Mouse (Mus musculus) liver, embryonic 11.5 days (tissue): ENCODE data around the gene Olfr480. TPM values are rescaled to one million over a fixed set of nuclear protein-coding genes. Genes with fewer than 3 reads are reported as not detected.

Experiments used
- ATAC-seq: fragments of 200-750 bp; cut with Nextera tagmentation; replicated peaks from 2 replicates; pipeline ENCODE4 v1.8.0; 2017; ENCODE audit warnings: moderate number of reproducible peaks, mild to moderate bottlenecking, moderate TSS enrichment, moderate library complexity; ENCODE audit not compliant: low FRiP score
- DNase-seq: peaks from one replicate; pipeline ENCODE4 v3.0.0-alpha.2; 2017; ENCODE audit warnings: low spot score
- H3K27ac ChIP-seq: fragments of 300-500 bp; sonication (generic); 2 replicates; pipeline ENCODE4 v1.5.1; 2014; ENCODE audit warnings: mild to moderate bottlenecking, low read depth, low read length, control low read depth
- H3K27me3 ChIP-seq: fragments of 300-500 bp; sonication (generic); replicated peaks from 2 replicates; pipeline ENCODE4 v1.6.1; 2014; ENCODE audit warnings: low read length, mixed read lengths; ENCODE audit not compliant: control insufficient read depth, insufficient read depth
- H3K36me3 ChIP-seq: fragments of 300-500 bp; sonication (generic); 2 replicates; pipeline ENCODE4 v1.6.1; 2014; ENCODE audit warnings: mild to moderate bottlenecking, low read length, moderate library complexity, mixed read lengths; ENCODE audit not compliant: control insufficient read depth, insufficient read depth
- H3K4me1 ChIP-seq: fragments of 300-500 bp; sonication (generic); replicated peaks from 2 replicates; pipeline ENCODE4 v1.6.1; 2014; ENCODE audit warnings: low read length, mixed read lengths; ENCODE audit not compliant: control insufficient read depth, insufficient read depth
- H3K4me2 ChIP-seq: fragments of 300-500 bp; sonication (generic); 2 replicates; pipeline ENCODE4 v1.6.1; 2014; ENCODE audit warnings: mild to moderate bottlenecking, control low read depth, moderate library complexity
- H3K4me3 ChIP-seq: fragments of 300-500 bp; sonication (generic); 2 replicates; pipeline ENCODE4 v1.5.1; 2014; ENCODE audit warnings: low read depth, low read length, control low read depth
- H3K9ac ChIP-seq: fragments of 300-500 bp; sonication (generic); 2 replicates; pipeline ENCODE4 v1.6.1; 2014; ENCODE audit warnings: low read depth, low read length, control low read depth
- H3K9me3 ChIP-seq: fragments of 300-500 bp; sonication (generic); 2 replicates; pipeline ENCODE4 v1.6.1; 2016; ENCODE audit warnings: low read length, inconsistent platforms, mixed read lengths; ENCODE audit not compliant: control insufficient read depth
- WGBS: fragments of 180-500 bp; shearing (Covaris S2); extraction: QIAGEN DNeasy Blood & Tissue Kit; methylation state at CpG from one replicate; pipeline ENCODE4 v1.1.7; 2014; 5-methylcytosine and 5-hydroxymethylcytosine counted together
- polyA plus RNA-seq: library from polyadenylated mRNA; unstranded; fragments of >200 nt; fragmentation: Nextera tagmentation; extraction: Ambion mirVana; gene quantifications from 2 replicates; pipeline ENCODE4 v1.2.1, GENCODE M21; 2014

Gene Olfr480
- not detected in 2 replicates for polyA plus RNA-seq

DNA sequence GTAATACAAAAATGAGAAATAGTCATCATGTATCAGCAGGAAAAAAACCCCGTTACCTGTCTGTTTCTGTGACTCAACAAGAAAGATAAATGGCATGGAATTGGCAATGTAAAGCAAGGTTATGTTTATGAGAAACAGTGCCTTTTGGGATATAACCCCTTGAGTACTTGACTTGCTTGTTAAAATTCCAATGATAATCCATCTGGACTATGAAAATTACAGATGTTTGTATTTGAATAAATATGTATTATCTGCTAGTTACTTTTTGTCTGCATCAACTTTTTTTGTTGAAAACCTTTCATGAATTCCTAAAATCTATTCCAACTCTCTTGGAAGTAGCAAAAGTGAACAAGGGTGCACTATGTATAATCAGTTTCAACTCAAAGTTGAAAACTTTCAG, at the start of gene Olfr480:
Olfr480 (minus strand) TSS at position 101 of the 400 bp plus-strand sequence.
- no peak for ATAC-seq
- no peak for DNase-seq
- Histone ChIP-seq H3K27me3 (no peaks in the 10 kb centered on the region), H3K27ac (no peak within 1 kb of the TSS), H3K9me3 (peaks cover 3% of the 10 kb centered on the region; the same call in 1 of the 2 replicates), H3K4me1 (no peaks in the 10 kb centered on the region), H3K9ac (no peak within 1 kb of the TSS), H3K4me2 (no peak within 1 kb of the TSS), H3K4me3 (no peak within 1 kb of the TSS), H3K36me3 (no peaks in the 10 kb centered on the region)
- WGBS = 78% methylated on average over 1 of the region's 1 CpGs

DNA sequence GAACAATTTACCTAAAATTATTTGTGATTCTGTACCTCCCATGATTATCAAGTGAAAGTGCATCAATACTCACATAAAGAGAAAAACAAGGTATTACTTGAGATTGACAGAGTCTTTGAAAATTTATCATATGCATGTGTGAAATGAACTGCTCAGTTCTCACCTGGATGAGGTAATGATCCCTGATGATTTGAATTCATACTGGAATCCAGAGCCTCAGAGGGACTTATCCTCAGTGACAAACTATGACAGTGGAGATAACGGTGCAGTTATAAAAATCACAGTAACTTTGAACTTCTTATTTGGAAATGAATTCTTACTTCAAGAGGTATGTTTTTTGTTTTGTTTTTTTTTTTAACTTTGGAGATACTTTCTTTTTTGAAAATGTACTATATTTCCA, 33.4 kb upstream of the Olfr480 start, which contains the start of gene Olfr483:
Olfr483 (plus strand) TSS at position 301 of the 400 bp plus-strand sequence.
- H3K27ac ChIP-seq = no peak within 1 kb of the TSS
- 84% methylated on average over 1 of the region's 1 CpGs for WGBS

DNA sequence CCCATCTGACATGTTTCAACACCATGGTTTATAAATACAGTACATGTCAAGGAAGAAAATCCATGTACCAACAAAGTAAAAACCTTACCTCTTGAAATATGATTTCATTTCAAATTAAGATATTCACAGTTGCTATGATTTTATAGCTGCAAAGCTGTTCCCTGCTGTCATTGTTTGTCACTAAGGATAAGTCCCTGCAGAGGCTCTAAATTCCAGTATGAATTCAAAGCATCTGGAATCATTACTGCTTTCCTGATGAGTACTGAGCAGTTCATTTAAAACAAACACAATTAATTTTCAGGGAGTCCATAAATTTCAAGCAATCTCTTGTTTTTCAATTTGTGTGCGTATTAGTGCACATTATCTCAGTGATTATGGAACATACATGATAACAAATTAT, 30.3 kb upstream of the Olfr480 start, which contains the start of gene Olfr482:
Olfr482 (minus strand) TSS at position 101 of the 400 bp plus-strand sequence.
- no peak within 1 kb of the TSS for H3K4me3 ChIP-seq
- no peak within 1 kb of the TSS for H3K9ac ChIP-seq
- DNase-seq (no peak), ATAC-seq (no peak)
- no peak within 1 kb of the TSS for H3K27ac ChIP-seq
- H3K4me1 ChIP-seq = no peaks in the 10 kb centered on the region
- no peaks in the 10 kb centered on the region for H3K27me3 ChIP-seq
- no peak within 1 kb of the TSS for H3K4me2 ChIP-seq
- WGBS = 60% methylated on average over 1 of the region's 1 CpGs
- no peaks in the 10 kb centered on the region for H3K9me3 ChIP-seq
- H3K36me3 ChIP-seq = no peaks in the 10 kb centered on the region

More for the DNA sequence above, 33.4 kb upstream of the Olfr480 start, which contains the start of gene Olfr483:
- Histone ChIP-seq H3K4me2 (no peak within 1 kb of the TSS), H3K9ac (no peak within 1 kb of the TSS), H3K4me3 (no peak within 1 kb of the TSS), H3K9me3 (no peaks in the 10 kb centered on the region), H3K27me3 (no peaks in the 10 kb centered on the region), H3K36me3 (no peaks in the 10 kb centered on the region), H3K4me1 (no peaks in the 10 kb centered on the region)
- ATAC-seq (no peak), DNase-seq (no peak)

DNA sequence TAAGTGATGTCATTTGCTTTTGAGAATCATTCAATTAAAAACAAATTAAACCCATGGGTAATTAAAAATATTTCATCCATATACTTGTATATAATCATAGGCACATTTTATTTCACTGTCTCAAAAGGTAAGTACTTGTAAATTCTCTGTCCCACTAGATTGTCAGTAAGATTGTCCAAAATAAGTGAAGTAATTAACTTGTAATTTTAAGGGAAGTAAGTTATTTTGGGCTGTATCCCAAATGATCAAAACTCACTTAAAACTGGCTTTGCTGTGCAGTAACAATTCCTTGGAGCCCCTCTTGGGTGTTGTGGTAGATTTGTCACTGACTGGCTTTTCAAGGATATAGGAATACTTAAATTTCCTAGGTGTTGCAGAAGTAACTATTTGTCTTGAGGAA, 12.4 kb upstream of the Olfr480 start, which contains the start of gene Olfr481:
Olfr481 (plus strand) TSS at position 301 of the 400 bp plus-strand sequence.
- H3K4me2 ChIP-seq = no peak within 1 kb of the TSS
- no peak within 1 kb of the TSS for H3K27ac ChIP-seq
- no peak within 1 kb of the TSS for H3K4me3 ChIP-seq

DNA sequence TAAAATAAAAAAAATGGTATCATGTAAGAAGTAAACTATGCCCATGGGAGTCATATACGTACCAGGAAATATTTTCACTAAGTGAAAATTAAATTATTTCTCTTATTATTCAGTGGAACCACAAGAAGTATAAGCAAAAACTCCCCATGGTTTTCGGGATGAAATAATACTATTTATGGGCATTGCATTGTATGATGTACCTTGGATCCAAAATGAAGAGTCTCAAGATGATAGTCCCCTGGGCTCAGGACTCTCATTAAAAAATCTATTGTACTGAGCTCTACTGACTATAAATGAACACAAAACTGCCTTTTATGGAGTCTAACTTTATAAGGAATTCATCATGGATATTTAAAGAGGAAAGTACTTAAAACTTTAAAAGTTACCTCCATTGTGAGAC, 16.8 kb downstream of the Olfr480 start, which contains the start of gene Olfr479:
Olfr479 (plus strand) TSS at position 301 of the 400 bp plus-strand sequence.
- Histone ChIP-seq H3K4me3 (no peak within 1 kb of the TSS), H3K9ac (no peak within 1 kb of the TSS), H3K27me3 (no peaks in the 10 kb centered on the region), H3K4me1 (no peaks in the 10 kb centered on the region), H3K4me2 (no peak within 1 kb of the TSS), H3K36me3 (no peaks in the 10 kb centered on the region), H3K9me3 (no peaks in the 10 kb centered on the region), H3K27ac (no peak within 1 kb of the TSS)
- ATAC-seq = no peak
- 83% methylated on average over 2 of the region's 2 CpGs for WGBS
- DNase-seq = no peak

More for the DNA sequence above, 12.4 kb upstream of the Olfr480 start, which contains the start of gene Olfr481:
- DNase-seq = no peak
- Histone ChIP-seq H3K9me3 (no peaks in the 10 kb centered on the region), H3K4me1 (no peaks in the 10 kb centered on the region), H3K36me3 (no peaks in the 10 kb centered on the region), H3K9ac (no peak within 1 kb of the TSS), H3K27me3 (no peaks in the 10 kb centered on the region)
- no peak for ATAC-seq

DNA sequence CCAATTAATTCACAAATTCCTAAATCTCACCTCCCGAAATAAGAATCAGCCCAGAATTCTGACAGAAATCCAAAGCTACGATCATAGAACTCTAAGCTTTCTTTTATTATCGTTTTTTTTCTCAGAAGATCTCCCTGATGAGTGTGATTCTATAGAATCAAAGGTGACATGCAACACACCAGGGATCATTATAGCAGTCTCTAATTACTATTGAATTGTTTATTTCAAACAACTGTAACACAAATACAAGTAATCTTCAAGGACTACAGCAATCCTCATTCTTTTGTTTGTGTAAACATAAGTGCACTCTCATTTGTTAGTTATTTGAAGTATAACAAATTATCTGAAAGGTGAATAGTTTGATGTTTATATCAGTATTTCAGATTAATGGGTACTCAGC, 33.3 kb downstream of the Olfr480 start, which contains the start of gene Olfr478:
Olfr478 (minus strand) TSS at position 101 of the 400 bp plus-strand sequence.
- ATAC-seq (no peak), DNase-seq (no peak)
- H3K4me3 ChIP-seq = no peak within 1 kb of the TSS
- no peak within 1 kb of the TSS for H3K27ac ChIP-seq
- no peaks in the 10 kb centered on the region for H3K27me3 ChIP-seq
- no peak within 1 kb of the TSS for H3K4me2 ChIP-seq
- 77% methylated on average over 3 of the region's 3 CpGs for WGBS
- no peaks in the 10 kb centered on the region for H3K36me3 ChIP-seq
- H3K9me3 ChIP-seq = no peaks in the 10 kb centered on the region
- H3K4me1 ChIP-seq = no peaks in the 10 kb centered on the region
- H3K9ac ChIP-seq = no peak within 1 kb of the TSS

Other genes with a start within 250 kb of the Olfr480 start
- gene Olfr469, start 241.8 kb downstream of the Olfr480 start, polyA plus RNA-seq = not detected in 2 replicates
- gene Olfr470, start 219.9 kb downstream of the Olfr480 start, polyA plus RNA-seq = not detected in 2 replicates
- not detected in 2 replicates for gene Olfr472, start 169.4 kb downstream of the Olfr480 start, polyA plus RNA-seq
- not detected in 2 replicates for gene Olfr473, start 136.9 kb downstream of the Olfr480 start, polyA plus RNA-seq
- gene Olfr474, start 112.7 kb downstream of the Olfr480 start, polyA plus RNA-seq = not detected in 2 replicates
- not detected in 2 replicates for gene Olfr476, start 102.5 kb downstream of the Olfr480 start, polyA plus RNA-seq
- gene Olfr477, start 80.7 kb downstream of the Olfr480 start, polyA plus RNA-seq = not detected in 2 replicates
- not detected in 2 replicates for gene Olfr478, start 33.4 kb downstream of the Olfr480 start, polyA plus RNA-seq
- not detected in 2 replicates for gene Olfr479, start 16.7 kb downstream of the Olfr480 start, polyA plus RNA-seq
- gene Olfr481, start 12.5 kb upstream of the Olfr480 start, polyA plus RNA-seq = not detected in 2 replicates
- gene Olfr482, start 30.2 kb upstream of the Olfr480 start, polyA plus RNA-seq = not detected in 2 replicates
- not detected in 2 replicates for gene Olfr483, start 33.5 kb upstream of the Olfr480 start, polyA plus RNA-seq
- not detected in 2 replicates for gene Olfr484, start 60.1 kb upstream of the Olfr480 start, polyA plus RNA-seq
- not detected in 2 replicates for gene Olfr485, start 92.5 kb upstream of the Olfr480 start, polyA plus RNA-seq
- not detected in 2 replicates for gene Olfr486, start 105.4 kb upstream of the Olfr480 start, polyA plus RNA-seq
- gene Olfr487, start 147.3 kb upstream of the Olfr480 start, polyA plus RNA-seq = not detected in 2 replicates
- gene Olfr488, start 191.0 kb upstream of the Olfr480 start, polyA plus RNA-seq = not detected in 2 replicates
- gene Olfr490, start 221.6 kb upstream of the Olfr480 start, polyA plus RNA-seq = not detected in 2 replicates
- gene Olfr491, start 246.1 kb upstream of the Olfr480 start, polyA plus RNA-seq = not detected in 2 replicates